Mouse (Mus musculus) adrenal gland, postnatal 4 days (tissue): ENCODE results near the gene Chst10. TPM values are rescaled to one million over a fixed set of nuclear protein-coding genes. Genes with fewer than 3 reads are reported as not detected.

Experiments used
- DNase-seq, 2 experiments: peaks; one replicate each; pipeline ENCODE4 v3.0.0; 2021 to 2022; ENCODE audit warnings: low spot score in 2 of 2, mixed read lengths in 2 of 2
- long read RNA-seq, 2 experiments: library from polyadenylated mRNA; stranded (forward); transcript quantifications; one replicate each; pipeline ENCODE4 v2.0.0; 2021
- total RNA-seq, 2 experiments: library from RNA; stranded (reverse); gene quantifications; 2 replicates each; pipeline ENCODE4 v1.2.3; 2021

Gene Chst10
- 1 to 10 TPM; 3.8 to 5.3 TPM for total RNA-seq
- long read RNA-seq, experiment 1, partial matches to known transcripts = 0 of 4 reads
- long read RNA-seq, experiment 1, other reads (novel, unspliced or antisense) = 2 of 4 reads
- long read RNA-seq, experiment 2, partial matches to known transcripts = 1 of 5 reads
- long read RNA-seq, experiment 2, other reads (novel, unspliced or antisense) = 1 of 5 reads

GRCm38 (mm10) chr1:38897431-38898248 lies at the start of gene Chst10:
Chst10 (minus strand) TSS chr1:38898161.
- DNase-seq = peak; percentile 20 to 30

GRCm38 (mm10) chr1:38939608-38940007 lies 41.6 kb upstream of the Chst10 start:
- DNase-seq = peak in 1 of 2 experiments; percentile 25

GRCm38 (mm10) chr1:38938849-38939248 lies 40.9 kb upstream of the Chst10 start, which contains the start of gene Nms:
Nms (plus strand) TSS chr1:38939149.
- DNase-seq = no peak

DNA sequence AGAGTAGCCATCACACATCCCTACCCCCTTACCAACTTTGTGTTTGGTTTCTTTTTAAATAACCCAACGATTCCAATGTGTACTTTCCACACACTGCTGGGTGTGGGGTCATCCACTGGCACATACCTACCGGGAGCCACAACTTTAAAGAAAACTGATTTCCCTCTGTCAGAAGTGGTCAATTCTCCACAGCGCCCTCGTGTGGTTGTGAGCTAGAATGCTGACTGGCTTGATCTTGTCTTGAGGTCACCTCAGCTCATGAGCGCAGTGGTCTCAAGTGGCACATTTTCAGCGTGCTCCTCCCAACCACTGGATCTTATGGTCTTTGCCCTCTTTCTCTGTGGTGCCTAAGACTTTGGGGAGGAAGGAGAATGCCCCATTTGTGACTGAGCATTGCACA lies 38.8 kb upstream of the Chst10 start:
- DNase-seq = no peak

- DNase-seq = no peak
These were observed 36.7 kb upstream of the Chst10 start for GRCm38 (mm10) chr1:38934668-38935067.

- DNase-seq = no peak
These were observed 32.8 kb upstream of the Chst10 start for GRCm38 (mm10) chr1:38930767-38931166.

DNA sequence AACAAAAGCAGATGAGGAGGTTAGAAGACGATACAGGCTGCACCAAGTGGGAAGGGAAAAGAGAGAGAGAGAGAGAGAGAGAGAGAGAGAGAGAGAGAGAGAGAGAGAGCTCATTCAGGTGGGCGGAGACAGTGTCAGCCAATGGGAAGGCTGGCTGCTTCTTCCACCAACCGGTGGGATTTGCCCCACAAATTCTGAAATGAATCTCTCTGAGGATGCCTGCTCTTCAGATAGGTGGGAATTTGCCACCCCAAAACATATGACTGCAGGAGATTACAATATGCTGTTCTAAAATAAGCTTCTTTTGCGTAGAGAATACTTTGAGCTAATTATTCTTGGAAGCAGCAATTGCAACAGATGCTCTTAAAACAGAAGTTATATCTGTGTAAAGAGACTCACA lies 31.5 kb upstream of the Chst10 start:
- no peak for DNase-seq

DNA sequence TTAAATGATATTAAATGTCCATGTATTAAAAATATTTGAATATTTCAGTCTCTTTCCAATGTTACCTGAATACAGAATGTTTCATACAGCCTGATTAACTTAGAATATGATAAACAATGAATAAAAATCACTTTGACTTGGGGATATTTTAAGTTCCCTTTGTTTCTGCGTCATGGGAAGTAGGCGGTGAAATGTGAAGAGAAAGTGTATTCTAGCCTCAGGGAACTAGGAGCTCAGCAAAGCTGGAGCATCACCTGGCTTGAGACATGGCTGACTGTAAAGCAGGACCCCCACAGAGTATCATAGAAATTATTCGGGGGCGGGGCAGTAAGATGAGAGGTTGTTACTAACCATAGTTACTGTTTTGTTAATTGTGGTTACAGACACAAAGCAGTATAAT lies 31.0 kb upstream of the Chst10 start:
- no peak for DNase-seq

- DNase-seq = no peak
These were observed 6.0 kb upstream of the Chst10 start for GRCm38 (mm10) chr1:38903985-38904384.

GRCm38 (mm10) chr1:38902571-38902970 lies 4.6 kb upstream of the Chst10 start:
- DNase-seq = no peak

- DNase-seq = no peak
These were observed 4.9 kb downstream of the Chst10 start for GRCm38 (mm10) chr1:38893081-38893480.

GRCm38 (mm10) chr1:38891444-38891843 lies 6.5 kb downstream of the Chst10 start:
- no peak for DNase-seq

DNA sequence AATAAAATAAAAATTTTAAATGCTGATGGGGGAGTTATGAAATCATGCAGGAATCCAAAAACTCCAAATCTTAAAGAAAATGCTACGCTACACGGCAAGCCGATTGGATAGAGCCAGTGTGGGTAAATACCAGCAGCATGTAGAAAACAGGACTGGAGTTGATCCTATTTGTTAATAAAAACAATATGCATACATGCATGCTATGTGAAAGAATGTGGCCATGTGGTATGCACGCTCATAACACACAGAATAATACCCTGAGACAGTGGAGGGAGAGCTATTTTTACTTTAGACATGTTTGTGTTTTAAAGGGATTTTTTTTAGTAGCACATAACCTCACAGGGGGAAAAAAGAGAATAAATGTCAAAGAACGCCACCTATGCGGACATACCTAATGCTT lies 9.2 kb downstream of the Chst10 start:
- no peak for DNase-seq

- no peak for DNase-seq
These were observed 10.9 kb downstream of the Chst10 start for GRCm38 (mm10) chr1:38887011-38887410.

- DNase-seq = no peak
These were observed 11.4 kb downstream of the Chst10 start for GRCm38 (mm10) chr1:38886602-38887001.

- DNase-seq = no peak
These were observed 12.0 kb downstream of the Chst10 start for GRCm38 (mm10) chr1:38885956-38886355.

DNA sequence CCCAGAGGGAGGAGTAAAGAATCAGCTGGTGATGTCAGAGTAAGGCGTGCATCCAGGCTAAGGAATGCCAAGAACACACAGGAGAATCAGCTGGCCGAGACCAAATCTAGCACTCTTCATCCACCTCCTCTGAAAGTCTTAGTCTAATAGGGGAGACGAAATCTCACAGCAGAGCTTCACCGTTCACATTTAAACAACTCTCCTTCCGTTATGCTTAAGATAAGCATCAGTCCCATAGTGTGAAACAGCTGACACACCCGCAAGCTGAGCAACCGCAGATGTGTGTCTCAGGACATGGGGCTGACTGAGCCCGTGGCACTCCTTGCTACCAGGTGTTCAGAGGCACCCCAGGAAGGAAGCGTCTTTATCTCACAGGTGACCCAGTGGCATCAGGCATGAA lies 14.2 kb downstream of the Chst10 start:
- DNase-seq = no peak

- DNase-seq = no peak
These were observed 15.2 kb downstream of the Chst10 start for GRCm38 (mm10) chr1:38882746-38883145.

DNA sequence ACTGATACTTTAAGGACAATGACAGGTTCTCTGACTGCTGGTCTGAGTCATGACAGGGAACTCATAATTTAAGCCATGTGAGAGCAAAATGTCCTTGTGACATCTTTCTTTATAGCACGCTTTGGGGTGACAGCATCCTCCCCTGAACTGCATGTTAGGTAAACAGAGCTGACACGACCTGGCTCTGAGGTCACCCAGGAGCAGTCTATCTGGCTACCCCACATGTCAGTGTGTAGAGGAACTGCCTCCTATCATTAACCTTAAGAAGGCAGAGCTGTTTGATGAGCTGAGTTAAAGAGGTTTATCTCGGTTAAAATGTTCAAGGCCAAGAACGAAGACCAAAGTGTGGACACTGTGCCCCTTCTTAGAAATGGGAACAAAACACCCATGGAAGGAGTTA lies 16.6 kb downstream of the Chst10 start:
- no peak for DNase-seq

GRCm38 (mm10) chr1:38876671-38877382 lies 21.1 kb downstream of the Chst10 start:
- no peak for DNase-seq

GRCm38 (mm10) chr1:38873911-38874310 lies 24.1 kb downstream of the Chst10 start:
- DNase-seq = no peak

- no peak for DNase-seq
These were observed 26.1 kb downstream of the Chst10 start for GRCm38 (mm10) chr1:38871834-38872233.
